Mouse (Mus musculus) G1E (cell line): Measurements from ENCODE around the gene Gm45140. TPM values are rescaled to one million over a fixed set of nuclear protein-coding genes. Genes with fewer than 3 reads are reported as not detected.
A peak's percentile ranks its signal among the peaks of the same experiment; 100 is the strongest.

Source experiments
- ATAC-seq: 2 replicates; pipeline ENCODE4 v1.8.0; 2016; ENCODE audit warnings: mild to moderate bottlenecking; ENCODE audit not compliant: insufficient number of reproducible peaks, poor library complexity, low FRiP score, severe bottlenecking; ENCODE audit errors: extremely low read depth
- DNase-seq: peaks from one replicate; pipeline ENCODE4 v3.0.0; 2012; ENCODE audit warnings: low spot score
- H3K27me3 ChIP-seq: 2 replicates; pipeline ENCODE4 v1.6.1; 2012; ENCODE audit warnings: mild to moderate bottlenecking, low read length, inconsistent platforms; ENCODE audit not compliant: insufficient read depth
- H3K36me3 ChIP-seq: replicated peaks from 2 replicates; pipeline ENCODE3; 2012; ENCODE audit warnings: mild to moderate bottlenecking, inconsistent platforms
- H3K4me1 ChIP-seq: 2 replicates; pipeline ENCODE4 v1.6.1; 2012; ENCODE audit warnings: low read depth, low read length, inconsistent platforms, mixed read lengths; ENCODE audit not compliant: insufficient read depth
- H3K4me3 ChIP-seq: 2 replicates; pipeline ENCODE4 v1.5.1; 2012; ENCODE audit warnings: low read depth, mild to moderate bottlenecking, inconsistent platforms, low read length, moderate library complexity, mixed read lengths
- H3K9me3 ChIP-seq: replicated peaks from 2 replicates; pipeline ENCODE4 v1.6.1; 2012; ENCODE audit warnings: inconsistent platforms
- CTCF ChIP-seq: IDR thresholded peaks from 2 replicates; pipeline ENCODE4 v1.5.1; 2012; ENCODE audit warnings: low read depth, low read length, inconsistent platforms, mixed read lengths
- GATA1 ChIP-seq: IDR thresholded peaks from 2 replicates; pipeline ENCODE4 v1.6.1; 2012; ENCODE audit warnings: borderline replicate concordance, low read length, inconsistent platforms, mixed read lengths
- GATA2 ChIP-seq: IDR thresholded peaks from 2 replicates; pipeline ENCODE4 v1.6.1; 2012; ENCODE audit warnings: low read depth, low read length, inconsistent platforms, borderline replicate concordance
- POLR2AphosphoS5 ChIP-seq: IDR thresholded peaks from 2 replicates; pipeline ENCODE4 v1.6.1; 2012; ENCODE audit warnings: low read depth, low read length, inconsistent platforms; ENCODE audit not compliant: insufficient replicate concordance
- TAL1 ChIP-seq: conservative IDR thresholded peaks from 2 replicates; pipeline ENCODE4 v1.6.1; 2012; ENCODE audit warnings: low read depth, low read length, inconsistent platforms, mixed read lengths
- polyA plus RNA-seq: library from polyadenylated mRNA; stranded (reverse); fragments of >175 nt; gene quantifications from 2 replicates; pipeline ENCODE4 v1.2.3, GENCODE M21; 2012
- total RNA-seq, 2 experiments: library from RNA; stranded (forward) in 1 of 2; stranded (reverse) in 1 of 2; fragments of 200-1000 nt in 1 of 2; fragments of >200 nt in 1 of 2; fragmentation: Nextera tagmentation in 1 of 2; gene quantifications; 2 replicates each; pipeline ENCODE4 v1.2.3; 2014 to 2017

Gm45140 gene
- total and polyA plus RNA-seq, 3 experiments, result 10.5 to 19.5 (median 13.8) TPM

DNA sequence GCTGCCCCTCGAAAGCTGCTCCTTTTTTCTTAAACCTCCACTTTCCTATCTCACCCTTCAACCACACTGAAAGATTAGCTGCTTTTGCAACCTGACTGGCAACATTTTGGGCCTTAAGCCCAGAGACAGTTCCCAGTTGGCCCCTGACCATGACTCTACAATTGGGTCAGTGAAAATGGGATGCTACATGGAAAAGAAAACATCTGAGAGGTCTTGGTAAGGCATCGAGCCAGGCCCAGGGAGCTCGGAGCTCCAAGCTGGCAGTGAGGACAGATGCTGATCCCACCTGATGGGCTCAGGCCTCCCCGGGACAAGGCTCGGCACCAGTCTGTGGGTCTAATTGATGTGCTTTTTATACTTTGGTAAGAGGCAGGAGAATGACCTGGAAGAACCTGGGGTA is 43.8 kb downstream of the Gm45140 start:
- Histone ChIP-seq H3K27me3 (no peaks in the 10 kb centered on the region), H3K9me3 (no peaks in the 10 kb centered on the region), H3K36me3 (peaks cover 90% of the 10 kb centered on the region), H3K4me3 (no peak overlapping the region), H3K4me1 (peaks cover 74% of the 10 kb centered on the region)
- no peak for DNase-seq
- TF ChIP-seq GATA2 (no peak), GATA1 (no peak), POLR2AphosphoS5 (no peak)
- no peak for ATAC-seq

DNA sequence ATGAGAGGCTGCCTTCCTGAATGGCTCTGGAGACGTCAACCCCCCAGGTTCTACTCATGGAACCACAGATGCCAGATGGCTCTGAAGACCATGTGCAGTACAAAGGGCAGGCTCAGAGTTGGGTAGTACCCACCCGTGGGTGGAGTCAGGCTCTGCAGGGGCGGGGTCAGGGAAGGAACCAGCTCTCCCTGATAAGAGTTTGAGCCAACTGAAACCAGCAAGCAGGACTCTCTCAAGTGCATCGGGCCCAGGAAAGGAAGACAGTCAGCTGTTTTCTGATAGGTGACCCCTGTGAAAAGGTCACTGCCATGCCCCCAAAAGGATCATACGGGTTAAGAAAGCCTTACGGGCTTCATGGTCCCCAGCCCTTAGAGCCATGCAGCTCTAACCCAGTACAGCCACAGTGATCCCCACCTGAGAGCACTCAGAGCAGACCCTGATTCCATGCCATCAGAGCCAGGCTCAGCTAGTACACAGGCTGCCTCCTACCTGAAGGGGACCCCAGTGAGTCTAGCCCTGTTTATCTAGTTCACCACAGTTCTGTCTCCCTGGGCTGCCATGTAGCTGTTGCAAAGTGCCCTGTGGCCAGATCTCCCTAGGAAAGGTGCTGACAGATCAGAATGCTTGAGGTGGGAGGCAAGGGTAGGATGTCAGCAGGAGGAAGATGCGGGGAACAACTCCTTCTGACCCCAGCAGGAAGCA is 44.7 kb downstream of the Gm45140 start:
- TF ChIP-seq CTCF (no peak), GATA2 (no peak), POLR2AphosphoS5 (no peak), TAL1 (no peak)
- H3K27me3 ChIP-seq, result no peaks in the 10 kb centered on the region
- ATAC-seq (peak; percentile 78), DNase-seq (peak; percentile 60)
- no peaks in the 10 kb centered on the region for H3K9me3 ChIP-seq
- H3K4me3 ChIP-seq, result peak overlapping the region; percentile 46; the same call in 1 of the 2 replicates
- H3K4me1 ChIP-seq, result peaks cover 70% of the 10 kb centered on the region
- peaks cover 83% of the 10 kb centered on the region for H3K36me3 ChIP-seq

DNA sequence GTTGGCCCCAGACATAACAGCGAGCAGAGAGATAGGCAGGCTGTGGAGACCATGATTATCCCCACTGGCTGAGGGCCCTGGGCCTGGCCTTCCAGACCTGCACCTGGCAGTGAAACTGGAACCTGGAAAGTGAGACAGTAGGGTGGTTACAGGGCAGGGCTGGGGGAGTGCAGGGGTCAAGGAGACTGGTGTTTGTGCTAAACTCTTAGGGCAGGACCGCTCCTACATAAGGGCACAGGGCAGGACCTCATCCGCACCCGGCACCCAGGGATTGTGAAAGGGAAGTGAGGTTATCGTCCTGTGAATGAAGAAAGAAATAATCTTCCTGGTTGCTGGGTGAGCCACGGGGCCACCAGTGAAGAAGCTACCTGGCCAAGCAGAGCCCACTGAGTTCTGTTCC is 45.8 kb downstream of the Gm45140 start:
- H3K36me3 ChIP-seq, result peaks cover 73% of the 10 kb centered on the region

DNA sequence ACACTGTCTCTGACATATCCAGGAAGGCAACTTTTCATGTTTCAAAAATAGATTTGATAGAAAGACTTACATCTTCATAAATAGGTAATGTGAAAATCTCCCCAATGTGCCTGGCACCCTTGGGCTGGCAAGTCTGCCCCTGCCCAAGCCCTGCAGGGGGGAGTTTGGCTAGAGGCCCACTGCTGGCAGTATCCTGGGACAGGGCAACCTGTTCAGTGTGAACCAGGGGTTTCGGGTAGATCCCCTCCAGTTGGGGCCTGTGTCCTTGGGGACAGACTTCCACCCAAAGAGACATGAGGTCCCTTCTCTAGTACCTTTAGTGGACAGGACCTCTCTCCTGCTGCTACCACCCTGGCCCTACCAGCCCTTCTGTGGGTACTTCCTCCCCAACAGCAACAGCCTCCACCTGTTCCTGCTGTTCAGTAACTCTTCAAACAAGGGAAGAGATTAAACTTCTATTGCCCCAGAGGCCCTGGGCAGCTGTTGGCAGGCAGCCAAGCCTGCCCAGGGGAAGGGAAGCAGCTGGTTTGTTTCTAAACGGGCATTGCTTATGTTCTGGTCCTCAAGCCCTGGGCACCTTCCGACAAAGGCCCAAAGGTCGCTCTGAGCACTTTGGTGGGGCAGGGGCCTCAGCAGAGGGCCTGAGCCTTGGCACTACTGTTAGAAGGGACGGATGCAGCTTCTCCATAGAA is 46.6 kb downstream of the Gm45140 start:
- Histone ChIP-seq H3K4me1 (peaks cover 69% of the 10 kb centered on the region), H3K9me3 (no peaks in the 10 kb centered on the region), H3K36me3 (peaks cover 66% of the 10 kb centered on the region), H3K4me3 (no peak overlapping the region), H3K27me3 (no peaks in the 10 kb centered on the region)
- ATAC-seq (no peak), DNase-seq (peak; percentile 20)
- TF ChIP-seq TAL1 (no peak), CTCF (no peak), GATA1 (no peak), GATA2 (no peak), POLR2AphosphoS5 (no peak)

More for the DNA sequence above, 45.8 kb downstream of the Gm45140 start:
- peaks cover 69% of the 10 kb centered on the region for H3K4me1 ChIP-seq
- H3K27me3 ChIP-seq, result no peaks in the 10 kb centered on the region
- ATAC-seq (no peak), DNase-seq (no peak)
- no peaks in the 10 kb centered on the region for H3K9me3 ChIP-seq
- no peak overlapping the region for H3K4me3 ChIP-seq
- no peak for TF ChIP-seq TAL1
- no peak for TF ChIP-seq CTCF
- TF ChIP-seq GATA2, result no peak
- TF ChIP-seq GATA1, result no peak

DNA sequence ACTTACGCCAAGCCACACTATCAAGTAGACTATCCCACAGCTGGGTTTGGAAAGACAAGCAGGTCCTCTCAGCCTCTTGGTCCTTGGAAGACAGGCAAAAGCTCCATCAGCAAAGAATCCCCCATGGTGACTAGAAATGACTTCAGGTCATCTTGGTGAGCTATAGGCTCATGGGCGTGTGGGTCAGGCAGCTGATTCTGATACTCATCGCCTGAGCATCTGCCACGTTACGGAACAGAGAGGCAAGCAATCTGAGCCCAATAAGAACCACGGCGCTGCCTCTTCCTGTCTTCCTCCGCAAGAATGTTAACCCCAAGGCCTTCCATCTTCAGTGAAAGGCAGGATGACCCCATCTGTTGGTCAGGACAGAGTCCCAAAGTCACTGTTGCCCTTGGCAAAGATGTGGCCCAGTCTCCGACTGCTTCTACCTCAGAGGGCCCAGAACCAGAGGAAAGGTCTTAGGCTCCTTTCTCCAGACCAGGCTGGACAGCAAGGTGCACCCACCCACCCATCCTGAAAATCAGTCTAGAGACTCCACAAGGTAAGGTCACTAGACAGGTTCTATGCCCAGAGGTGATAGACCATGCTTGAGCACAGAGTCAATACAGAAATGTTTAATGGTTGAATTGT is 47.2 kb downstream of the Gm45140 start:
- TF ChIP-seq GATA2, result no peak
- TF ChIP-seq GATA1, result no peak
- TF ChIP-seq TAL1, result no peak
- TF ChIP-seq POLR2AphosphoS5, result no peak
- no peak for TF ChIP-seq CTCF
- Histone ChIP-seq H3K4me3 (no peak overlapping the region), H3K27me3 (no peaks in the 10 kb centered on the region), H3K36me3 (peaks cover 59% of the 10 kb centered on the region), H3K4me1 (peaks cover 72% of the 10 kb centered on the region), H3K9me3 (no peaks in the 10 kb centered on the region)
- no peak for ATAC-seq
- no peak for DNase-seq

DNA sequence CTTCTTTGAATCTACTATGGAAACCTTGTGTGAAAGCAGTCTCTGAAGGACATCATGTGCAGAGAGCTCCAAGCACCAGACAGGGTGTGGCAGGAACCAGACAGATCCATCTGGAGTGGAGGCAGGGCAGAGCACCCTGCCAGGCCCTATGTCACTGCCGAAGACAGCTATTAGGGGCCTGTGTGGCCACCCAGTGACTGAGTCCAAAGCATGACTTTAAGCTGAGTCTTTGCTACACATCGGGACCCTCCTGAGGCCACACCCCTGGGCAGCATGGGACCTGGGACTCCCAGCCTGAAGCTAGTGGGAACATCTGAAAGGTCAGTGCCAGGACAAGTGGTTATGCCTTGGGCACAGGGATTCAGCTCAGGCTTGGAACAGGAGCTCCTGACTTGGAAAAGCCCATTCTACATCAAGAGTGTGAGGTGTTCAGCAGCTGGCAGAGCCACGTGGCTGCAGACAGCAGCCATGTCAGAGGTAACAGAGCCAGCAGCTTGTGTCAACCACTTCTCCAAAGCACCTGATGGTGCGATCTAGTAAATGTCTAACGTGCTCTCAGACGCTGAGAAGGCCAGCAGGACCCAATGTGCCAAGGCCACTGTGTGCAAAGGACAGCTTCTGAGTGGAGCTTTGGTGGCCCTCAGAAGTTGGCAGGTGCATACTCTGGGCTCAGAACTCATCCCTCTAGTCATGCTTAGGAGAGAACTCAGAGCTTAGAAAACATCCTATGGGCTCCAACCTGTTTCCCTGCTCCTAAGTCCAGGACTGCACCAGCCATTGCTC is 48.3 kb downstream of the Gm45140 start:
- TF ChIP-seq POLR2AphosphoS5 (no peak), TAL1 (no peak), GATA1 (no peak), GATA2 (no peak), CTCF (no peak)
- Histone ChIP-seq H3K4me3 (no peak overlapping the region; the same call in 1 of the 2 replicates), H3K4me1 (peaks cover 67% of the 10 kb centered on the region), H3K36me3 (peaks cover 48% of the 10 kb centered on the region), H3K27me3 (no peaks in the 10 kb centered on the region), H3K9me3 (no peaks in the 10 kb centered on the region)
- ATAC-seq, result 0 out of 2 replicates have a peak, but pooled peaks have one; percentile 17
- peak; percentile 34 for DNase-seq
